Mouse (Mus musculus) heart, postnatal 36 days (tissue): ENCODE measurements around the gene Gm1113. TPM values are rescaled to one million over a fixed set of nuclear protein-coding genes. Genes with fewer than 3 reads are reported as not detected.
A peak's percentile ranks its signal among the peaks of the same experiment; 100 is the strongest.

Experiments
- DNase-seq, 2 experiments: peaks; one replicate each; pipeline ENCODE4 v3.0.0; 2021 to 2022
- intact Hi-C: fragments of 180-260 bp; cut with DNase I; formaldehyde crosslinking; loops from one replicate; pipeline ENCODE4 v1.15.1; 2025
- total RNA-seq, 2 experiments: library from RNA; stranded (reverse); gene quantifications; 2 replicates each; pipeline ENCODE4 v1.2.3; 2021

Gm1113 gene
- total RNA-seq: not detected

- intact Hi-C loops: no loop called here
These were observed at the start of gene Gm1113 for GRCm38 (mm10) chr9:35518169-35518568. Gm1113 (minus strand) TSS chr9:35518269.

DNA sequence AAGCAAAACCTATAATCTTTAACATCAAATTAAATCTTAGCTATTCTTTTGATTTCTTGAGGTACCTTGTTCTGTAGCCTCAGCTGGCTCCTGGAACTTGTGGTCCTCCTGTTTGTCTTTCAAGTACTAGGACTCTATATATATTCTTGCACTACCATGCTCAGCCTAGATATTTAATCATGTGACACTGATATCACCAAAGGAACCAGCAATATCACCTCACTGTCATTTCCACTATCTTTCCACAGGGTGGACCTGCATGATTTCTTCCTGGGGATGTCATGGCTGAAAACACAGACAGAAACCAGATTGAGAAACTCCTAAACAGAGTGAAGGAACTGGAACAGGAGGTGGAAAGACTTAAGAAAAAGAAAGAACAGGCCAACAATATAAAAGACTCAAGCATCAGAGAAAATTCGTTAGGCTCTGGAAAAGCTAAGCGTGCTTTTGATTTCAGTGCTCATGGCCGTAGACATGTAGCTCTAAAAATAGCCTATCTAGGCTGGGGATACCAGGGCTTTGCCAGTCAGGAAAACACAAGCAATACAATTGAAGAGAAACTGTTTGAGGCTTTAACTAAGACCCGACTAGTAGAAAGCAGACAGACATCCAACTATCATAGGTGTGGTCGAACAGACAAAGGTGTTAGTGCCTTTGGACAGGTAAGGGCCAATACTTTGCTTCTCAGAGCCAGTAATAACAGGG, 46.6 kb upstream of the Gm1113 start:
- intact Hi-C loops: no loop called here
- DNase-seq: no peak

More at GRCm38 (mm10) chr9:35518169-35518568, at the start of gene Gm1113:
- DNase-seq: no peak

GRCm38 (mm10) chr9:35561583-35561982, 43.5 kb upstream of the Gm1113 start:
- intact Hi-C loops: no loop called here
- no peak for DNase-seq

DNA sequence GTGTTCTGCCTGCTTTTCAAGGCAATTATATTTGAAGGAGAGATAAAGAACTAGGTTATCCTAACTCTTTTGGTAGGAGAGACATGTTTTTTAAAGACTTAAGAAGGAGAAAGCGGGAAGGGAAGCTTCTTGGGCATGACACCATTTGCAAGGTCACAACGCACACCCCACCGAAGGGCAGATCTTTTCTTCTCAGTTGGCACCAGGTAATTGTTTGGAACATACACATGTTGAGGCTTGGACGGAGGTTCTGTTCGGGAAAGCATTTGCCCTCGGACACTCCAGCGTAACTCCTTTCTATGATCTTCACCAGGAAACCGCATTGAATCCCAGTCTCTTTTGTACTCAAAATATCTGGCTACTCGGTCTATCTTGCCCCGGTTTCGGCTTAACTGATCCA, 43.0 kb upstream of the Gm1113 start:
- no peak for DNase-seq
- intact Hi-C loops: no loop called here

GRCm38 (mm10) chr9:35559009-35559890, 41.2 kb upstream of the Gm1113 start:
- peak; percentile 71 to 75 for DNase-seq
- intact Hi-C loops: no loop called here

- intact Hi-C loops: no loop called here
- DNase-seq: no peak
These were observed 40.4 kb upstream of the Gm1113 start, which contains the start of the genes Ddx25 and Pus3 for GRCm38 (mm10) chr9:35558257-35559008. Ddx25 (minus strand) TSS chr9:35558528. Pus3 (plus strand) TSS chr9:35558595.

- DNase-seq: no peak
- intact Hi-C loops: no loop called here
These were observed 38.5 kb upstream of the Gm1113 start for GRCm38 (mm10) chr9:35556494-35557102.

- DNase-seq: no peak
- intact Hi-C loops: no loop called here
These were observed 30.4 kb upstream of the Gm1113 start for GRCm38 (mm10) chr9:35548455-35548854.

DNA sequence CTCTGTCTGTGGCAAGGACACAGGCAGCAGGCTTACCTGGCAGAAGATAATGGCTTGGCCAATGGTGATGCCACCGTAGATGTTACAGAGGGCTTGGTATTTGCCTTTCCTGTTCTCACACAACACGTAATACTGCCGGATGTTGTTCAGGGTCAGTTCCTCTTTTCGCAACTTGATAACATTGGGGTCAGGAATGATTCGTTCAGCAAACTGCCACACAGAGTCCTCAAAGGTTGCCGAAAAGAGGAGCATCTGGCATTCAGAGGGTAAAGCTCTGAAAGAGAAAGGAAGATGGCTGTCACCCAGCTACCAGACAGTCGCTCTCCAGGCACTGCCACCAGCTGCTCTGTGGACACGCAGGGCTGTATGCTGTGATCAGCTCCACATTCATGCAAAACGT, 28.7 kb upstream of the Gm1113 start:
- intact Hi-C loops: no loop called here
- no peak for DNase-seq

GRCm38 (mm10) chr9:35545704-35546103, 27.6 kb upstream of the Gm1113 start:
- no peak for DNase-seq
- intact Hi-C loops: no loop called here

DNA sequence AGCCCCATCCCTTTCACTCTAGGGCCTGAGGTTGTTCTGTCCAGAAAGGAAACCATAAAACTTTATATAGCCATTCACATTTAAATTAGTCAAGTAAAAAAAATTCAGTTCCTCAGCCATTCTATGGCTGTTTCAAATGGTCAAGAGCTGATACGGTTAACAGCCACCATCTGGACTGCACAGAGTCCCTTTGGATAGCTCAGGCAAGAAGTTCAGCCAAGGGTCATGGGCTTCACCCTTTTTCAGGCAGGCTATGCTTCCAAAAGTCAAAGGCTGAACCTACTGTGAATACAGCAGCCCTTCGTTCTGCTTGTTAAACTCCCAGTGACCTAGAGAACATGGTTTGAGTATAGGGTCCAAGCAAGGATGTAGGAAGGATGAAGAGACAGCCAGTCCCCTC, 26.6 kb upstream of the Gm1113 start:
- no peak for DNase-seq
- intact Hi-C loops: loop anchor here (5.0 kb wide), 1 partner anchor 512 kb away; no protein-coding TSS in a partner anchor

DNA sequence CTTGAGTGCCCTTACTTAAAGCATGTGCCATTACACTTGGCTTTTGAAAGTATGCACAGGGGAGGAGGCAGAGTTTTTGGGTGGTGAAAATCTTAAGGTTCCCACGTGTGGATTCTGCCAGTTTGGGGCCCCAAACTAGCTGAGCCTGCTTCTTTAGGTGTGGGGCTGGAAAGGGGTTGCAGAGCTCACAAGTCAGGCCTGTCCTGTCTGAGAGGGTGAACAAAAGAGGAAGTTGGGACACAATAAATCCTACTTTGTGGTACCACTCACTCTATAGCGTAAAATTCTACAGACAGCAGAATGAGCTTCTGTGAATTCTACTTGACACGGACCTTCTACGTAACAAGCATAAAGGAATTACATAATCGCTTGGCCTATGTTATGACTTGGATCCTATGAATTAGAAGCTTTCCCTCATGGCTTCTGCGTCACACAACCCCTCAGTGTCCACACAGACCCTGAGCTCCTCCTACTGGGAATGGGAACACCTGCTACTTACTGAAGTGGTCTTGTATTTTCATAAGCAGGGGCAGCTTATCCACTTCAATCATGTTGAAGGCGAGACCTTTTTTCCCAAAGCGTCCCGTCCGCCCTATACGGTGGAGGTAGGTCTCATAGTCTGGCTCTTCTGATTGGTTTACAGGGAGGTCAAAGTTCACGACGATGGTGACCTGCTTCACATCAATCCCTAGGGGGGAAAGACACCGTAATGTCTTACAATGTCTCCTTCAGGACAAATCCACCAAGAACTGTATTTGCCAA, 25.2 kb upstream of the Gm1113 start:
- intact Hi-C loops: loop anchor here (5.0 kb wide), 1 partner anchor 511 kb away; no protein-coding TSS in a partner anchor
- DNase-seq: no peak

- no peak for DNase-seq
- intact Hi-C loops: loop anchor here (1.0 to 5.0 kb wide), 2 partner anchors 260 to 510 kb away; no protein-coding TSS in a partner anchor
These were observed 23.9 kb upstream of the Gm1113 start for GRCm38 (mm10) chr9:35541941-35542340.

- intact Hi-C loops: loop anchor here (1.0 to 5.0 kb wide), 2 partner anchors 259 to 509 kb away; no protein-coding TSS in a partner anchor
- peak; percentile 74 to 86 for DNase-seq
These were observed 23.4 kb upstream of the Gm1113 start for GRCm38 (mm10) chr9:35541488-35541887.

DNA sequence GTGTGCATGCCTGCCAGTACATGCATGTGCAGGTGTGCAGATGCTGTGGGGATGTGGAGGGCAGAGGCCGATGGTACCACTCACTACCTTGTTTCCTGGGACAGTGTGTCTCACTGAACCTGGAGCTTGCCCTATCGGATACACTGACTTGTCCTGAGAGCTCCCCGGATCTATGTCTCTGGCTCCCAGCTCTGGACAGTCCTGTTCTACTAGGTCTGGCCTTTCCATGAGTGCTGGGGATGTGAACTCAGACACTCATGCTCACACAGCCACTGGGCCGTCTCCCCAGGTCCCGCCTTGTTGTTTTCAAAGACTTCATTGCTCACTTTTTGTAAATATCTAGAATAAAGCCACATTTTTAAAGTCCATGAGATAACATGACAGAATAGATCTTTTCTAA, 23.0 kb upstream of the Gm1113 start:
- intact Hi-C loops: loop anchor here (1.0 to 5.0 kb wide), 2 partner anchors 259 to 509 kb away; no protein-coding TSS in a partner anchor
- no peak for DNase-seq

- no peak for DNase-seq
- intact Hi-C loops: loop anchor here (5.0 kb wide), 2 partner anchors 117 to 337 kb away; partner anchors contain the start of genes Cdon, Srpr and Tirap
These were observed 21.1 kb upstream of the Gm1113 start for GRCm38 (mm10) chr9:35539001-35539750.

DNA sequence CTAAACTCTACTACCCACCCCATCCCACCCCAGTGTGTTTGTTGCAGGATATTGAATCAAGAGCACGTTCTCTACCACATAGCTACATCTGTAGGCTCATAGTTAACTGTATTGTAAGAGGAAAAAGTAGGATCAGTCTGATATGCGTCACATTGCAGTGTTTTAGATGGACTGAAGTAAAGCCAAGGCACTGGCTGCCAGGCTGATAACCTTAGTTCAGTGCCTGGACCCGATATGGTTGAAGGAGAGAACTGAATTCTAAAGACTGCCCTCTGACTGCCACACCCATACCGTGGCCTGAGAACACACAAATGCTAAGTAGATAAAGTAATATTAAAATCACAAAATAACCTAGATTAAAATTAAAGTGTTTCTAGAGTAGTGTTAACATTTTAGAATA, 17.8 kb upstream of the Gm1113 start:
- no peak for DNase-seq
- intact Hi-C loops: loop anchor here (1.0 to 5.0 kb wide), 3 partner anchors 114 to 334 kb away; partner anchors contain the start of genes Cdon, Srpr and Tirap

GRCm38 (mm10) chr9:35535110-35535509, 17.0 kb upstream of the Gm1113 start:
- peak; percentile 47 to 52 for DNase-seq
- intact Hi-C loops: loop anchor here (1.0 to 5.0 kb wide), 3 partner anchors 113 to 333 kb away; partner anchors contain the start of genes Cdon, Srpr and Tirap
